Comparison of ENCODE assay signal across 12 mouse cellular contexts in the genomic region with DNA sequence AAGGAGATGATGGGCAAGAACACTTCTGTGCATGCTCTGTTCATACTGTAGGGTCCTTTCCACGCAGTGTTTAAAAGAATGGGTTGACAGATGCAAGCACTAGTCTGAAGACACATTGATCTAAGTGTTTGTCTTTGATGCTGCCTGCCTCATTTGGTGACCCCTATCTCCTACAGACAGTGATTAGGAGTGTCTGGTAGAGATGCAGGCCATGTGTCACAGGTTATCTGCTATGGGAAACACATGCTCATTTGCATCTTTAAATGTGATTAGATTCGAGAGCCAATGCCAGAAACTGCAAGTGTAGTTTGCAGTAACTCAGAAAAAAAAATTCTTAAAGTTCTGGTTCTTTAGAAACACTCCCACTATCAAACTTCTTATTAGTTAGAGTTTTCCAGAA.
"Had no signal": no experiment of that assay in that cellular context is flagged by ENCODE, and none has a peak within 500 bp of the region (broad histone marks: within the 10 kb centered on the region; RNA-seq: fewer than 3 reads in every experiment).

No protein-coding gene starts in this region.

- H3K4me3 ChIP-seq: limb, embryonic 13.5 days; midbrain, embryonic 12.5 days; neural tube, embryonic 13.5 days; stomach, embryonic 15.5 days had no signal

- ATAC-seq: midbrain, embryonic 16.5 days had no signal

- H3K4me1 ChIP-seq: stomach, embryonic 15.5 days had no signal

- H3K9me3 ChIP-seq: limb, embryonic 13.5 days; midbrain, embryonic 12.5 days; neural tube, embryonic 13.5 days; stomach, embryonic 15.5 days had no signal

- H3K4me2 ChIP-seq: limb, embryonic 13.5 days; midbrain, embryonic 12.5 days; neural tube, embryonic 13.5 days; stomach, embryonic 15.5 days had no signal

- H3K9ac ChIP-seq: limb, embryonic 13.5 days; midbrain, embryonic 12.5 days; neural tube, embryonic 13.5 days; stomach, embryonic 15.5 days had no signal

- DNase-seq: kidney, adult 18-20 months; kidney, postnatal 10 days; left cerebral cortex, postnatal 4 days; lung, adult 18-20 months; retina, postnatal 1 day; thymus, adult 2 months; thymus, postnatal 36 days had no signal

- H3K36me3 ChIP-seq: limb, embryonic 13.5 days; midbrain, embryonic 12.5 days; neural tube, embryonic 13.5 days; stomach, embryonic 15.5 days had no signal

- H3K27me3 ChIP-seq: limb, embryonic 13.5 days; midbrain, embryonic 12.5 days; neural tube, embryonic 13.5 days; stomach, embryonic 15.5 days had no signal

- H3K27ac ChIP-seq: limb, embryonic 13.5 days; midbrain, embryonic 12.5 days; neural tube, embryonic 13.5 days; stomach, embryonic 15.5 days had no signal
